Mouse (Mus musculus): ENCODE results near the gene Epha4.

Gene Epha4

DNA sequence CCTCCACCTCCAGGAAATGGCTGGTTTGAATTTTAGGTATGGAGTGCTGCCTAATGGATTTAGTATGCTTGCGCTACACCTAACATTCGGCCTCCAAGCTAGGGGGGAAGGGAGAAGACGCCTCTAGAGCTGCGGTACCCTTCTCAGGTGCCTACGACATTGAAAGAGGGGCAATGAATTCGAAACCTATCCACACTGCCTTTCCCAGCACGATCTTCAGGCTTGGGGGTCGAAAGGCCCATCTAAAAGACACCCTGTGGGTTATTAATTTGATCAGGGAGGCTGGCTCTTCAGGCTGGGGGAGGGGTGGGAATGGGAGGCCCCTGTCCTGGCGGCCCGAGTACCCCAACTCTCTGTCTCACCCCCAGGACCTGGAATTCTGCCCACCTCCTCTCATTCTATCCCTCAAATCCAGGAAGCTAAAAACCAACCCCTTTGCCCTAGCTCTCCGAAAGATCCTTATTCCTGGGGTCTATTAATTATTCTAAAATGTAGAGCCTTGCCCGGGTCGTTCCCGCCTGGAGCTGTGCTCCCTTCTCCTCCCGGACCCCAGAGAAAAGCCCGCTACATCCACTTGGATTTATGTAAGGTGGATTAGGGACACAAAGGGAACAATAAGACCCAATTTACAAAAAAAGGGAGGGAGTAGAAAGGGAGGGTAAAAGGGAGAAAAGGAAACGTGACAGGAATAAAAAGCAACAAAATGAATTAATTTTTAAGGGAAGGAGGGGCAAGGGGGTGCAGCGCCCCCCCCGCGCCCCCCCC lies 2.3 kb downstream of the Epha4 start:
- DNase-seq (ENCODE audit: low spot score in 2 of 2): no peak

GRCm38 (mm10) chr1:77512059-77512407 lies 2.9 kb downstream of the Epha4 start:
- DNase-seq (ENCODE audit: low spot score in 2 of 2): no peak

DNA sequence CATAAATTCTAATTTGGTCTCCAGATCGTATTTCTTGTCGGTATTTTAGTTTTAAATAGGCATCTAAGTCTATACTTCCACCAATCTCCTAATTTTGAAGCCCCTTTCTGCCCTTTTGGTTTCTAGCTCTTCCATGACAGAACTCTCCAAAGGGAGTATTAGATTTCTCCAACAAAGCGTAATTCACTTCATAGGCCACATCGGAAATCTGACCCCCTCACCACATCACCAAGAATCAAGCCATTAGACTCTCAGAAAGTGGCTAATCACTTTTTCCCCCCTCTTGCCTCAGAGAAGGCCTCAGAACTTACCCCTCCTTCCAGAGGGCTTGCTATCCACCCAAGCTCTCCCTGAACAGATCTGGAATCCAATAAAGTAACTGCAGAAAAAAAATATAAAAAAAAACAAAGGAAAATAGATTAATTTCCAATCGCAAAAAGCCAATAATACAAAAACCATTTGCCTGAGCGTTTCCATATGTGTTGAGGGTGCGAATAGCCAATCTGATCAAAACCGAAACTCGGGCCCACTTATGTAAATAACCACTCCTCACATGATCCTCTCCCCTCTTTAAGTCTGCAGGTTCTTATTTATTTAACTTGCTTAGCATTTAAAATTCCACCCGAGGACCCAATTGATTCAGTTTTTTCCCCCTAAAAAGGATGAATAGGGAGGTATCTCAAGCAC lies 3.4 kb downstream of the Epha4 start:
- DNase-seq (ENCODE audit: low spot score in 2 of 2): no peak

DNA sequence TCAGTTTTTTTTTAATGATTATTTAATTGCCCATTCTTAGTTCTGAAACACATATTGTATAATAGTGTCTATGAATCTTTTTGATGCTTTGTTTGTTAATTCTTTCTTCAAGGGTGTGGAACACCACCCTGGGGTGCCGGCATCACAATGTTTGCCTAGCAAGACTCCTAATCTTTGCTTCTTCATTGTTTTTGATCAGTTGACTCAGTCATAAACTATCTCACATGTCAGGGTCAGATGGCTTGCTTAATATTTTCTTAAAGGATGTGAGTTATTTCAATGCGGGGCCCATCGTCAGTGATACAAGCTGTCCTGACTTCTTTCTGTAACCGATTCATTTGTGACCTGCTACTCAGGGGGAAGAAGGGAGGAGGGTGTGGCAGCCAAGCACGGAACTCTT lies 4.3 kb downstream of the Epha4 start:
- DNase-seq (ENCODE audit: low spot score in 2 of 2): no peak

DNA sequence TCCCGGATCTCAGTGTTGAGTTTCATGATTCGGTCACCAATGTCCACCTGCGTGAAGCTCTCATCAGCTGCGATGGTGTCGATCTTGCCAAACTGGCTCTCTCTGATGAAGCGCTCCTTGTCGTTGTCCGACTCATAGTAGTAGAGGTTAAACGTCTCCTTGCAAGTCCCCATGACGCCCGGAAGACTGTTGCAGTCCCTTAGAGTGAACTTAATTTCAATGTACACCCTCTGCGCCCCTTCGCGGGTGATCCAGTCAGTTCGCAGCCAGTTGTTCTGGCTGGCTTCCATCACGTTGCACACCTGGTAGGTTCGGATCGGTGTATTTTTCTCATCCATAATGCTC lies 8.1 kb downstream of the Epha4 start:
- no peak for DNase-seq (ENCODE audit: low spot score in 2 of 2)

DNA sequence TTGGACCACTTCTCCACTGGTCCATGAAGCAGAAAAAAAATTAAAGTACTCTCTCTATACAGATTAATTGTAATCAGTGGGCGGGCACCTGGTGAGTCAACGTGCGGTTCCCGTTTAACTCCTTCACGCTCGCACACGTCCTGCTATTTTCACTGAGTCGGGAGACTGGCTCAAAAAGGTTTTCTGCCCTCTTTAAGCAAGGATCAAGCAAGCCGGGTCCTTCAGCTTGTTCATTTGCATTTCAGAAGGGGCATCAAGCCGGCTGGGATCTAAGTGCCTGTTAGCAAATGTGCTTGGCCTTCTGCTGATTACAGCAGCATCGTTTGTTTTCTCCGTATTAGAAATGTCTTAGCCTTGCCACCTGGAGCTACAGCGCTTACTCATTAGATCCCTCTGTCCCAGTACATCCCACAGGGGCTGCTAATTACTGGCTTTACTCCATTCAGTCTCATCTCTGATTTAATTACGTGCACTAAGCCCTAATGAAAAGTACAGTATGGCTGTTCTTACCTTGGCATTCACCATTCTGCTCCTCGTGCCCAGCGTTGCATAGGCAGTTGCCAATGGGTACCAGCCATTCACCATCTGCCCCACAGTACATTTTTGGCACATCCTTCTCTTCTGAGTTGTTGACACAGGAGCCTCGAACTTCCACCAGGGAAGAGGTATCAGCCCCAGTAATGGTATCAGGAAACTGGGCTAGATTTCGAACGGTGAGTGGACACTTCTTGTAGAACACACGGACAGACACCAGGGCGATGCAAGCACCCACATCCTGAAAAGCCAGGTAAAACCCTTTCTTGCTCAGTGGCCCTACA lies 8.6 kb downstream of the Epha4 start:
- DNase-seq (ENCODE audit: low spot score in 2 of 2): no peak

GRCm38 (mm10) chr1:77505263-77505662 lies 9.6 kb downstream of the Epha4 start:
- no peak for DNase-seq (ENCODE audit: low spot score in 2 of 2)

GRCm38 (mm10) chr1:77504813-77505212 lies 10.1 kb downstream of the Epha4 start:
- DNase-seq (ENCODE audit: low spot score in 2 of 2): no peak

DNA sequence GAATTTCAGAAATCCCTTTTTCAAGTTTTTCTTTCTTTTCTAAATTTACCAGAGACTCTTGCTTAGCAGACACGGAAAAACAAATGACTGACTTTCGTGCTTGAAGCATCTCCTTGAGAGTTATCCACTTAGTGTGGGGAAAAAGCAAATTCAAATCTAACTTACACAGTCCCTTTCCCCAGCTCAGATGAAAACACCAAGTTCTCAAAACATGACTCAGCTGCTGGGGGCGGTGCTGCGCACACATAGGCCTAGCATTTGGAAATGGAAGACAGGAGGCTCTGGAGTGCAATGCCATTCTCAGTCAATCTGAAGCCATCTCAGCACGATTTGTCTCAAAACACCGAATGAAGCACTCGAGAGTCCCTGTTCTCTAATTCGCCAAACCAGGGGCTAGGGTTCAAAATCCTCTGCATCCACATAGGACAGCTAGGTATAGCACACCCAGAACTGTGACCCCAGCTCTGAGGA lies 11.1 kb downstream of the Epha4 start:
- peak in 1 of 2 experiments; percentile 33 for DNase-seq (ENCODE audit: low spot score in 2 of 2)

- peak in 1 of 2 experiments; percentile 1 for DNase-seq (ENCODE audit: low spot score in 2 of 2)
Observed at GRCm38 (mm10) chr1:77502554-77503119, 12.3 kb downstream of the Epha4 start.

GRCm38 (mm10) chr1:77501363-77501933 lies 13.4 kb downstream of the Epha4 start:
- no peak for DNase-seq (ENCODE audit: low spot score in 2 of 2)

- DNase-seq (ENCODE audit: low spot score in 2 of 2): no peak
Observed at GRCm38 (mm10) chr1:77497506-77497905, 17.4 kb downstream of the Epha4 start.

GRCm38 (mm10) chr1:77496468-77497181 lies 18.3 kb downstream of the Epha4 start:
- DNase-seq (ENCODE audit: low spot score in 2 of 2): no peak

GRCm38 (mm10) chr1:77495790-77496158 lies 19.1 kb downstream of the Epha4 start:
- DNase-seq (ENCODE audit: low spot score in 2 of 2): no peak

GRCm38 (mm10) chr1:77495030-77495789 lies 19.7 kb downstream of the Epha4 start:
- no peak for DNase-seq (ENCODE audit: low spot score in 2 of 2)

GRCm38 (mm10) chr1:77493841-77494635 lies 20.9 kb downstream of the Epha4 start:
- DNase-seq (ENCODE audit: low spot score in 2 of 2): no peak

GRCm38 (mm10) chr1:77490166-77490565 lies 24.7 kb downstream of the Epha4 start:
- DNase-seq (ENCODE audit: low spot score in 2 of 2): no peak

- DNase-seq (ENCODE audit: low spot score in 2 of 2): no peak
Observed at GRCm38 (mm10) chr1:77489387-77489786, 25.5 kb downstream of the Epha4 start.

DNA sequence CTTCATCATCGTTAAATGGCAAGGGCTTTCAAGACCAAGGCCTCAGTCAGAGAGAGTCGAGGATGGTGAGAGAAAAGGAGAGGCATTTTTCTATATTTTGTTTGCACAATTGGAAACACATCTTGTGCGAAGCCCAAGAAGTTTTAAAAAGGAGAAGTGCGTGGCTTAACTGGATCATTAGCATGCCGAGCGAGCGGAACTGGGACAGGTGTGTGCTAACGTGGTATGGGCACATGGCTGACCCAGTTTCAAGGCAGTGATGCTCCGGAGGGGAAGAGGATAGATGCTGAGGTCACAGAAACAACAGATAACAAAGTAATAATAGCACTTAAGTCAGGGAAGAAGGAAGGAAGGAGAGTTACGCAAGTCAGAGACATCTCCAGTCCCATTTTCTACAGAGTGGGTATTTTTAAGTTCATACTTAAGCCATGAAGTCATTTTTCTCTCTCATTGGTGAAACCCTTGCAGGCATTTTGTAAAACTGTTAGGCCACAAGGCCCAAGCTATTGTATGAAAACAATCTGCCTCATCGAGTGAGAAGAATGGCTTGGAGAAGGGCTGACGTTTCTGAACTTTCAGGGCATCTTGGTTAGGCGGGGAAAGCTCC lies 26.9 kb downstream of the Epha4 start:
- DNase-seq (ENCODE audit: low spot score in 2 of 2): no peak
